Mouse (Mus musculus) mouse embryonic stem cell (cell line): ENCODE measurements around the gene Rnf151.

Source experiments
- in situ Hi-C, 2 experiments: fragments of 300-500 bp; cut with MboI; formaldehyde crosslinking; loops; 1 replicate in 1 of 2; 3 replicates in 1 of 2; pipeline ENCODE4 v1.14.3; 2019 to 2020; ENCODE audit warnings: low sequenced_read_pairs in 2 of 2, low pct_unique_long_range_greater_than_20kb in 1 of 2, mixed read lengths in 1 of 2; ENCODE audit not compliant: unreplicated experiment in 1 of 2

Rnf151 gene

GRCm38 (mm10) chr17:24716166-24716682 lies 1.6 kb downstream of the Rnf151 start:
- in situ Hi-C loops = no loop called here

- in situ Hi-C loops = no loop called here
Observed at GRCm38 (mm10) chr17:24715556-24715955, 2.3 kb downstream of the Rnf151 start.

- in situ Hi-C loops = no loop called here
Observed at GRCm38 (mm10) chr17:24708646-24709045, 9.2 kb downstream of the Rnf151 start.

- in situ Hi-C loops = no loop called here
Observed at GRCm38 (mm10) chr17:24707801-24708425, 9.9 kb downstream of the Rnf151 start.

- in situ Hi-C loops = no loop called here
Observed at GRCm38 (mm10) chr17:24706982-24707800, 10.7 kb downstream of the Rnf151 start, which contains the start of gene Tbl3. Gene Tbl3 (minus strand): TSS chr17:24707660.

- in situ Hi-C loops = no loop called here
Observed at GRCm38 (mm10) chr17:24705821-24706220, 12.0 kb downstream of the Rnf151 start.

- in situ Hi-C loops = no loop called here
Observed at GRCm38 (mm10) chr17:24701251-24701650, 16.6 kb downstream of the Rnf151 start.

GRCm38 (mm10) chr17:24699473-24699872 lies 18.4 kb downstream of the Rnf151 start:
- in situ Hi-C loops = no loop called here

- in situ Hi-C loops = no loop called here
Observed at GRCm38 (mm10) chr17:24698715-24699114, 19.1 kb downstream of the Rnf151 start.

GRCm38 (mm10) chr17:24697985-24698384 lies 19.9 kb downstream of the Rnf151 start:
- in situ Hi-C loops = no loop called here

GRCm38 (mm10) chr17:24696011-24696697 lies 21.7 kb downstream of the Rnf151 start, which contains the start of the genes Gfer and Noxo1:
Gene Gfer (minus strand): TSS chr17:24696156.
Gene Noxo1 (plus strand): TSS chr17:24696234.
- in situ Hi-C loops = no loop called here

GRCm38 (mm10) chr17:24695326-24696010 lies 22.4 kb downstream of the Rnf151 start:
- in situ Hi-C loops = no loop called here

- in situ Hi-C loops = no loop called here
Observed at GRCm38 (mm10) chr17:24692385-24692784, 25.5 kb downstream of the Rnf151 start.

- in situ Hi-C loops = no loop called here
Observed at GRCm38 (mm10) chr17:24689251-24690081, 28.4 kb downstream of the Rnf151 start, which contains the start of gene Syngr3. Gene Syngr3 (minus strand): TSS chr17:24689955.

GRCm38 (mm10) chr17:24687599-24687998 lies 30.3 kb downstream of the Rnf151 start:
- in situ Hi-C loops = no loop called here

- in situ Hi-C loops = no loop called here
Observed at GRCm38 (mm10) chr17:24687146-24687595, 30.7 kb downstream of the Rnf151 start.

- in situ Hi-C loops = no loop called here
Observed at GRCm38 (mm10) chr17:24686514-24686913, 31.3 kb downstream of the Rnf151 start.
